Mouse (Mus musculus) gastrocnemius, postnatal 10 days (tissue): Measurements from ENCODE around the gene Gm11492. TPM values are rescaled to one million over a fixed set of nuclear protein-coding genes. Genes with fewer than 3 reads are reported as not detected.

Experiments
- DNase-seq: peaks from one replicate; pipeline ENCODE4 v3.0.0; 2021; ENCODE audit warnings: mixed read lengths
- total RNA-seq, 2 experiments: library from RNA; stranded (reverse); gene quantifications; 2 replicates each; pipeline ENCODE4 v1.2.3; 2021

Gm11492 gene
- total RNA-seq, 2 experiments from 2014 or later: not detected

- no peak for DNase-seq
Measured at GRCm38 (mm10) chr11:87578963-87579601, 12.6 kb downstream of the Gm11492 start.

GRCm38 (mm10) chr11:87579713-87580112 lies 13.3 kb downstream of the Gm11492 start:
- no peak for DNase-seq

DNA sequence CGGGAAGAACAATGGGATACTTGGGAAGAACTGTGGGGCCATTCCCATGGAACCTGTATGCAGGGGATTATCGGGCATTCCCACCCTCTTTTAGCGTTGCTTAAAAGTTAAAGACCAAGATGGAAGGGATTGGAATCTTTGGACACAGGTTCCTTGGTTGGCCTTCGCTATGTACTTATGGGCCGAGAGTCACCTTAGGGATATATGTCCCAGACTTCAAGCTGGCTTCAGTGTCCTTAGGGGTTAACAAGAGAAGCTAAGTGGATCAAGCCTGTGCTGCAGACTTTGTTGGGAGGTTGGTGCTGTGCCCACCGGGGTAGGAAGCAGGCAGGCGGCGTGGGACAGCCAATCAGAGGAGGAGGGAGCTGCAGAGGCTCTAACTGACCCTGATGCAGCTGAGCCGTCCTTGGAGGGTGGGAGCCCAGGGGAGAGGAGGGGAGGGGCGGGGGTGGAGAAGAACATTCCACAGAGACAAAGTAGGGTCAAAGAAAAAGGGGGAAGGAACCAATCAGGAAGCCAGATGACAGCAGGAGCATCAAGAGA lies 14.2 kb downstream of the Gm11492 start:
- no peak for DNase-seq

DNA sequence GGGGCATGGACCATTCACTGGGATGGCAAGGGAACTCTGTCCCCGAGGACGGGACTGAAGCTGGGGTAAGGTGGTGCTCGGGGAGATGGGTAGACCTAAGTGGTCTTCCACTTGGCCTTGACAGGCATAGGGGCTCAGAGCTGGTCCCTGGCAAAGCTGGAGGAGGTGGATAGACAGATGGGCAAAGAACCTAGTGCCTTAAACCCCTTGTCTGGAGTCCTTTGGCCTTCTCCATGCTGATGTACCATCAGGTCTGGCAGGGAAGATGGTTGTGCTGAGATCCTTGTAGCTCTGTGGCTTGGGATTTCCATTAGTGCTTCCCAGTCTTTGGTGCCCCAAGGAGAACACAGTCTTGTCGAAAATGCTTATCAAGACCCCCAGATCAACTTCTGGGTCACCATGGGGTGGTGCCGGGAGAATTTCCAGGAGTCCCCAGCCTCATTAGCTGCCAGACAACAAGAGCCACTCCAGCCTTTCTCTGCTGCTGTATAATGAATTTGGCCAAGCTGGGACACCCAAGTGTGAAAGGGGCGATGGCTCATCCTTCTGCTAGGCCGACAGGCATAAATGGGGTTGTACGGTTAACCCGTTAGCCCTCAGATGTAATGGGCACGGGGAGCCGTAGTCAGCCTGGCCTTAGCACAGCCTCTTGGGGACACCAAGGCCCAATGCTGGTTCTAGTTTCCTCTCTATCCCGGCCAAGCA lies 14.9 kb downstream of the Gm11492 start:
- no peak for DNase-seq

- DNase-seq: no peak
Measured at GRCm38 (mm10) chr11:87581933-87582710, 15.7 kb downstream of the Gm11492 start.

DNA sequence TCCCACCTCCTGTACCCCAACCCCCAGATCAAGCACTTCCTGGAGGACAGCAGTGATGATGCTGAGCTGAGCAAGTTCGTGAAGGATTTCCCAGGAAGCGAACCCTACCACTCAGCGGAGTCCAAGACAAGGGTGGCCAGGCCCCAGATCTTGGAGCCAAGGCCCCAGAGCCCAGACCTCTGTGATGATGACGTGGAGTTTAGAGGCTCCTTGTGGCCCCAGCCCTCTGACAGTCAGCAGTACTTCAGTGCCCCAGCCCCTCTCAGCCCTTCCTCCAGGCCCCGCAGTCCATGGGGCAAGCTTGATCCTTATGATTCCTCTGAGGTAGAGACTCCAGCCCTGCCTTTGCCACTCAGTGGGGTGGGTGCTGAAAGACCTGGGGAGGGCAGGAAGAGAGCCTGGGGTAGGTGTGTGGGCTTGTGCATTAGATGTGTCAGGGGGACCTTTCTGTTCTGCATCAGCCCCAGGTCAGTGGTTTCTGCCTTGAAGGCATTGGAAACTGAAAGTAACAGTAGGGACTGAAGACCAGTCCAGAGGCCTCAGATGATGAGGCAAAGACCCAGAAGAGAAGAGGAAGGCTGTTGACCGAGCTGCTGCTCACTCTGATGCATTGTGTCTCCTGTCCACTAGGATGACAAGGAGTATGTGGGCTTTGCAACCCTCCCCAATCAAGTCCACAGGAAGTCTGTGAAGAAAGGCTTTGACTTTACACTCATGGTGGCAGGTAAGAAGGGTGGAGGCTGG lies 17.0 kb downstream of the Gm11492 start:
- DNase-seq: no peak

DNA sequence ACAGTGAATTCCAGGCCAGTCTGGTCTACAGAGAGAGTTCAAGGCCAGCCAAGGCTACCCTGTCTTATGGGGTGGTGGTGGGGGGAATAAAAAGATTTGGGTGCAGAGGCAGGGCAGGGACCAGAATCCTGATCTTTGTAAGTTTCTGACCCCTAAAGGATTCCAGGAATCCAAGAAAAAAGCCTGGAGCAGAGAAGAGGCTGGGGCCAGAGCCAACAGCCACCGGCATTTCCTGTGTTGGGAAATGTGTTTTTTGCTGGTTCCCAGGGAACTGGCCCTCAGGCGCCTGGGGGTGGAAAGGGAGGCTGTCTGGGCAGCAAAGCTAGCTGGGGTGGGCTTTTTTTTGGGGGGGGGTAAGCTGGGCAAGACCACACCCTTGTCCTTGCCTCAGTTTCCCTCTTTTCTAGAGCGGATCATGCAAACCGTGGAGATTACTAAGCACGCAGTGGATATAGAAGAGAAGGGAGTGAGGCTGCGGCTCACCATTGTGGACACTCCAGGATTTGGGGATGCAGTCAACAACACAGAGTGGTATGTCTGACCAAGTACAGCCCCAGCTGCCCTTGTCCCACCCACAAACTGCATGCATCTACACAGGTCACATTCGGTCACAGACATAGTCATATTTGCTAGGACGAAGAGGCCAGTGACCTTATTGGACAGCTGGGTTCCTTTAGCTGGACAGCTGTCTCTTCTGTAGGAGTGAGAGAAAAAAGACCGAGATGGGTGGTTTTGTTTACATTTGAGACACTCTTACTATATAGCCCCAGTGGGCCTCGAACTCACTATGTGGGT lies 18.5 kb downstream of the Gm11492 start:
- peak; percentile 51 for DNase-seq

- no peak for DNase-seq
Measured at GRCm38 (mm10) chr11:87587211-87587874, 20.9 kb downstream of the Gm11492 start.

GRCm38 (mm10) chr11:87589605-87590004 lies 23.2 kb downstream of the Gm11492 start:
- no peak for DNase-seq

- peak; percentile 26 for DNase-seq
Measured at GRCm38 (mm10) chr11:87590841-87591525, 24.5 kb downstream of the Gm11492 start.

- peak; percentile 97 for DNase-seq
Measured at GRCm38 (mm10) chr11:87591526-87592353, 25.3 kb downstream of the Gm11492 start, which contains the start of gene Mtmr4. Gene Mtmr4 (plus strand): TSS chr11:87592162.

DNA sequence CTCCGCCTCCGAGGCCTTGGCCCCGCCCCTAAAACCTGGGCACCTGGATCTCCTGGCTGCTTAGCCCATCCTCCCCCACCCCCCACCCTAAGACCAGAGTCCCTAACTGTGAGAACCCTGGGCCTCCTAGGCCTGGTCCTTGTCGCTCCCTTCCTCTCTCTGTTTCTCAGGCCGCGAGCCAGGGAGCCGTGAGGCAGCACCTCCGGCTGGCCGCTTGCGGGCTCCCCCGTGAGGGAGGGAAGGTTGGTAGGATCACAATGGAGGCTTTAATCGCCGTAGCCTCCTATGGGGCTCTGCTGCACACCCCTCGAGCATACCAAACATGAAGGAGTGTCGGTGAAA lies 25.9 kb downstream of the Gm11492 start:
- DNase-seq: no peak

DNA sequence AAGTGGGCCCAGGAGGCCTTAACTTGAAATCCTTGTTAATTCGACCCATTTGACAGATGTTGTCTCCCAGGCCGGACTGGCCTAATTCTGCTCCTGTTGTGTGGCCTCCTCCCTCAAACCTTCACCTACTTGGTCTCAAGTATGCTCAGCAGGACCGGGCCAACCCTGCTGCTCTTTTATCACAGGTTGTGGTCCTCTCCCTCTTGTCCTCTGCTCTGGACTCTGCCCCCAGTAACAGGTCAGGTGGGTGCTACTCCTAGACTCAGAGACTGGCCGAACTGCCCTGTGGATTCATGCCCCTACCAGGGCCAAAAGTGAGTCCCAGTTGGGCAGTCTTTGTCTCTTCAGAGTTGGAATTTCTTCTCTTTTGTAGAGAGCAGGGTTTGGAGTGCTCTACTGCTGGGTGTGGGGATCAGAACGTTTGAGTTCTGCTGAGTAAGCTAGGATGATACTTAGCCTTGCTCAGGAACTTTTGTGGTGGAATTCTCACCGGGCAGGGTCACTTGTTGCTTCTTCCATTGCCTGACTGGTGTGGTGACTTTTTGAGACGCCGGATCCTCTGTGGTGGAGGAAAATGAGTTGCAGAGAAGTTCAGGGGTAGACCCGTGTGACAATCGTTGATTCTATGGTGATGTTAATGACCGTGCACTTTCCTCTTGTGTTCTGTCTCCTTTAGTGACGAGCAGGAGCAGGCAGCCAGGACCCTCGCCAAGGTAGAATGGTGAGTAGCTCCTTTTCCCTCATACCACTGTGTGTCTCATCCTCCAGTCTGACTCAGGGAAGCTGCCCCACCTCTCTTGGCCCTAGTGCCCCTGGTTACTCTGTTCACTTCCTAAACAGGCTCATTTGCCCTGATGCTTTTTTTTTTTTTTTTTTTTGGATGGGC lies 26.5 kb downstream of the Gm11492 start:
- no peak for DNase-seq

DNA sequence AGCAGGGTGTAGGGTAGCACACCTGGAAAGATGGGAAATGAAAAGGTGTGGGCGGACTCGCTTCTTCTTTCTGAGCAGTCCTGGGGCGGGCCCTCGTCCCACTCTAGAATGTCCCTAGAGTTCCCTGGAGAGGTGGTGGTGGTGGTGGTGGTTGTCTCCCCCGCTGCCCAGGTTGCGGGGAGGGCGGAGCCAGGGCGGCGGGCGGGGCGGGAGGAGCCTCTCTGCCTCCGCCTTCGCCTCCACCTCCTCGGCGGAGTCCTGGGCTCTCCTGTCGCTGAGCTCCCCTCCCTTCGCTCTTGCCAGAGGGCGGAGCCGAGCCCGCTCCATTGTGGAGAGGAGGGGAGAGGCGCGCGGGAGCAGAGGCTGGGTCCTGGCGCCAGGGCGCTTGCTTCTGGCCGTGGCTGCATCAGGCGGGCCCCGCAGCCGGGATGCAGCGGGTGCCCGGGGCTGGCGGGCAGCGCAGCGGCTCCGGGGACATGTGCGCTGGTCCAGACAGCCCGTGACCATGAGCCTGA lies 28.9 kb downstream of the Gm11492 start:
- peak; percentile 80 for DNase-seq

GRCm38 (mm10) chr11:87595976-87596375 lies 29.5 kb downstream of the Gm11492 start:
- DNase-seq: no peak

GRCm38 (mm10) chr11:87596492-87596891 lies 30.0 kb downstream of the Gm11492 start:
- DNase-seq: no peak

DNA sequence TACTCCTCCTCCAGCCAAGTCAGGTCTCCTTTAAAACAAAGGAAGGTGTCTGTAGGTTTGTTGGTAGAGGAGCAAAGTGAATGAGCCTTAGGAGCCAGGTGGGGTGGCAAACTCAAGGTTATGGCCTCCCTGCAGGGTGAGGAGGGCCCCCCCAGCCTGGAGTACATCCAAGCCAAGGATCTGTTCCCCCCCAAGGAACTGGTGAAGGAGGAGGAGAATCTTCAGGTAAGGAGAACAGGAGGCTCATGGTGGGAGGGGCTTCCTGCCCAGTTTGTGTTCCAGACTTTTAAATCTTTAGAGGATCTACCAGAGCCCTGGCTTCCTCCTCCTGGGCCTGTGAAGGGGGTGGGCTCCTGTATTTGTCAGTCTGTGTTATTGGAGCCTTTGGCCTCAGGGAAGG lies 30.6 kb downstream of the Gm11492 start:
- DNase-seq: no peak
